In genomic region chr17:88337649-88338404, GRCm38 (mm10) we compare ENCODE assay signal across 22 mouse cellular contexts.
DNase-seq lines count a peak whose midpoint lies in the region; ATAC-seq and TF ChIP-seq lines count a peak whose summit lies in the region.
"Had no signal": no experiment of that assay in that cellular context is flagged by ENCODE, and none has a peak within 500 bp of the region (broad histone marks: within the 10 kb centered on the region; RNA-seq: fewer than 3 reads in every experiment).

No protein-coding gene starts in this region.

- no peaks in the 10 kb centered on the region for H3K27me3 ChIP-seq in forebrain, embryonic 15.5 days
- H3K27me3 ChIP-seq: embryonic facial prominence, embryonic 13.5 days; limb, embryonic 12.5 days had no signal

- H3K4me2 ChIP-seq in forebrain, embryonic 15.5 days (replicated peaks) = no peak overlapping the region
- H3K4me2 ChIP-seq: embryonic facial prominence, embryonic 13.5 days; hindbrain, embryonic 13.5 days; limb, embryonic 12.5 days; midbrain, embryonic 12.5 days had no signal

- peaks cover 3% of the 10 kb centered on the region; the same call in 1 of the 2 replicates for H3K4me1 ChIP-seq in forebrain, embryonic 15.5 days
- H3K4me1 ChIP-seq: embryonic facial prominence, embryonic 13.5 days; hindbrain, embryonic 13.5 days; limb, embryonic 12.5 days; midbrain, embryonic 12.5 days had no signal

- peak overlapping the region; percentile 98 for H3K27ac ChIP-seq in gastrocnemius, adult 2 months
- H3K27ac ChIP-seq in forebrain, embryonic 15.5 days (replicated peaks) = no peak overlapping the region
- H3K27ac ChIP-seq: embryonic facial prominence, embryonic 13.5 days; heart, embryonic 10.5 days; hindbrain, embryonic 13.5 days; limb, embryonic 12.5 days; liver, embryonic 14.5 days; midbrain, embryonic 12.5 days; stomach, postnatal 0 days had no signal

- no peak for DNase-seq in gastrocnemius, adult 2 months
- no peak for DNase-seq in gastrocnemius, postnatal 36 days
- peak; percentile 43 to 51 for DNase-seq in spleen, postnatal 36 days (ENCODE audit: low spot score in 2 of 2)
- DNase-seq in spleen, adult 12 weeks (ENCODE audit: low spot score) = no peak
- DNase-seq in thymus, postnatal 14 days = no peak
- no peak for DNase-seq in adrenal gland, adult 18-20 months (ENCODE audit: low spot score in 2 of 2)
- DNase-seq: adrenal gland, adult 2 months; forebrain, postnatal 0 days; heart, postnatal 10 days; kidney, adult 11 months; lung, postnatal 14 days; retina, postnatal 1 day; thymus, postnatal 25 days had no signal

- no peaks in the 10 kb centered on the region for H3K9me3 ChIP-seq in forebrain, embryonic 15.5 days
- H3K9me3 ChIP-seq: embryonic facial prominence, embryonic 13.5 days; heart, embryonic 10.5 days; hindbrain, embryonic 13.5 days; limb, embryonic 12.5 days; midbrain, embryonic 12.5 days had no signal

- no peak overlapping the region for H3K4me3 ChIP-seq in gastrocnemius, adult 2 months
- H3K4me3 ChIP-seq in forebrain, embryonic 15.5 days = no peak overlapping the region
- H3K4me3 ChIP-seq: embryonic facial prominence, embryonic 13.5 days; heart, embryonic 10.5 days; hindbrain, embryonic 13.5 days; limb, embryonic 12.5 days; midbrain, embryonic 12.5 days had no signal

- no peak overlapping the region for H3K9ac ChIP-seq in forebrain, embryonic 15.5 days (replicated peaks)
- H3K9ac ChIP-seq: embryonic facial prominence, embryonic 13.5 days; forebrain, postnatal 0 days; hindbrain, embryonic 13.5 days; limb, embryonic 12.5 days; liver, embryonic 14.5 days; midbrain, embryonic 12.5 days had no signal

- intact Hi-C loops in gastrocnemius, adult 2 months (cut with DNase I) = loop anchor here (5.0 kb wide), 1 partner anchor 81 kb away; no protein-coding TSS in a partner anchor
- intact Hi-C loops in gastrocnemius, postnatal 36 days (cut with DNase I) = no loop called here

- 89% methylated on average over 8 of the region's 8 CpGs for WGBS in forebrain, embryonic 15.5 days

- ATAC-seq in inflammation-experienced regulatory T-cells, adult 6 months = peak; percentile 76
- ATAC-seq in forebrain, embryonic 15.5 days (replicated peaks) = no peak
- ATAC-seq: forebrain, postnatal 0 days had no signal

- TF ChIP-seq CTCF in gastrocnemius, adult 2 months (IDR thresholded peaks at IDR 0.05) = no peak

- H3K36me3 ChIP-seq in forebrain, embryonic 15.5 days = no peaks in the 10 kb centered on the region
- H3K36me3 ChIP-seq: embryonic facial prominence, embryonic 13.5 days; heart, embryonic 10.5 days; hindbrain, embryonic 13.5 days; limb, embryonic 12.5 days; midbrain, embryonic 12.5 days had no signal

Comparison
In these comparisons a context has a peak if more than half of its experiments do, and no peak if none do; other contexts are left out.
1. DNase-seq: peak in spleen, postnatal 36 days (2 of 2); none in gastrocnemius, adult 2 months (single experiment), gastrocnemius, postnatal 36 days (0 of 2), spleen, adult 12 weeks (single experiment), thymus, postnatal 14 days (single experiment) and adrenal gland, adult 18-20 months (0 of 2).